Mouse (Mus musculus): ENCODE data around the gene Ttc7b.

Gene Ttc7b

DNA sequence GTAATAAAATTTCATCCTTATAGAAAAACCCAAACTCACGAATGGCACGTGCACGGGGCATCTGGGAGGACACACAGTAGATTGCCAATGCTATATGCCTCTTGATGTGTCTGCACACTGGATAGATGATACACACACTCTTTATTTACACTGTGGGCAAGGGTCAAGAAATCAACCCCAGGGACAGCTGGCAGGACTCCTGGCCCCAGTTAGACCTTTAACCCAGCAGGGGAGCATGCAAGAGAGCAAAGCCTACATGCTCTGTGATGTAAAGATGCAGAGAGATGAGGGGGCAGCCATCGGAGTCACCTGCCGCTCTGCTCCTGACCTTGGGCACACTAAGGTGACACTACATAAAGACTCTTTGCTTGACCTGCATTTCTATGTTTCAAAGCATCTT is 32.3 kb downstream of the Ttc7b start:
- no peak for DNase-seq (ENCODE audit: low spot score)

DNA sequence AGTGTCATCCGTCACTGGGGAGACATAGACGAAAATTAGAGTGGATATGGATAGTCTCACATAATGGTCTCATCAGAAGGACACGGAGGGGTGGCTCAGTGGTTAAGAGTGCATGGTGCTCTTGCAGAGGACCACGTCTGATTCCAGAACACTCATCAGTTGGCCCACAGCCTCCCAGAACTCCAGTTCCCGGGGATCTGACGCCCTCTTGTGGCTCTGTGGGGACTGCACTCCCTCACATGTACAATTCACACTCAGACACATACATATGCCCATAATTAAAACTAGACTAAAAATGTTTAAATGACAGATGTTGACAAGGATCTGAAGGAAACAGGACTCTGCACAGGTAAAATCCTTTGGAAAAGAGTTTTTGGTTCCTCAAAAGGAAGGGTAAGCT is 34.4 kb downstream of the Ttc7b start:
- DNase-seq (ENCODE audit: low spot score), result no peak

GRCm38 (mm10) chr12:100483054-100483453 is 37.6 kb downstream of the Ttc7b start:
- DNase-seq (ENCODE audit: low spot score), result no peak

- DNase-seq (ENCODE audit: low spot score), result no peak
These were observed 38.4 kb downstream of the Ttc7b start for GRCm38 (mm10) chr12:100482255-100482654.

- no peak for DNase-seq (ENCODE audit: low spot score)
These were observed 39.1 kb downstream of the Ttc7b start for GRCm38 (mm10) chr12:100481443-100482026.

DNA sequence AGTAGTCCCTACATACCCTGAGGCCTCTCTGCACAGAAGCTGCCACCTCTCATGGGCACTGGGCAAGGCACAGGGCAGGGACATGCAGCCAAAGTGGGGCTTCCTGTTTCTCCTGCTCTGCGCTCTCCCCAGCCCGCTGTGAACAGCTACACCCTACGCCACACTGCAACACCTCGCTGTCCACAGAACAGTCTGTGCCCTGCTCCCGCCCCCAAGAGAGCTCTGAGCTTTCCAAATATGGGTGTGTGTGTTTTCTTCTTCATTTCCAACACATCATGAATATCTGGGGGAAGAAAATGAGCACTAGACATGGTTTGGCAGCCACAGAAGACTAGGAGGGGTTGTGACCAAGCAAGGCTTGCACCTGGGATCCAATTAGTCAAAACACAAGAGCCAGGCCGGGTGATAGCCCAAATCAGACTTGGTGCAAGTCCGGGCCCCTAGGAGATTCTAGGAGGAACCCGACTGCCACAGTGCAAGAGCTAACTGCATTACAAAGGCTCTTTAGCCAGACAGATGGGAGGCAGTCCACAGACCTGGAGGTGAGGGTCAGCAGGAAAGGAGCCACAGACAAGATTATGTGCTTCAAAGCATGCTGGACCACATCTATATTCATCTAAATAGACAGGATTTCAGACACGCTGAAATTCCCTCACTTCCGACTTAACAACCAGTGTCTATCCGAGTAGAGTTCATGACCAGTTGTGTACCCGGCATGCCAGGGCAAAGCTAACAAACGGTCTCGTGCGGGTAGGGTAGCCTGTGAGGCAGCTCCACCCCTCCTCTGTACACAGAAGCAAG is 39.8 kb downstream of the Ttc7b start:
- no peak for DNase-seq (ENCODE audit: low spot score)

GRCm38 (mm10) chr12:100479892-100480621 is 40.6 kb downstream of the Ttc7b start:
- peak; percentile 78 for DNase-seq (ENCODE audit: low spot score)

DNA sequence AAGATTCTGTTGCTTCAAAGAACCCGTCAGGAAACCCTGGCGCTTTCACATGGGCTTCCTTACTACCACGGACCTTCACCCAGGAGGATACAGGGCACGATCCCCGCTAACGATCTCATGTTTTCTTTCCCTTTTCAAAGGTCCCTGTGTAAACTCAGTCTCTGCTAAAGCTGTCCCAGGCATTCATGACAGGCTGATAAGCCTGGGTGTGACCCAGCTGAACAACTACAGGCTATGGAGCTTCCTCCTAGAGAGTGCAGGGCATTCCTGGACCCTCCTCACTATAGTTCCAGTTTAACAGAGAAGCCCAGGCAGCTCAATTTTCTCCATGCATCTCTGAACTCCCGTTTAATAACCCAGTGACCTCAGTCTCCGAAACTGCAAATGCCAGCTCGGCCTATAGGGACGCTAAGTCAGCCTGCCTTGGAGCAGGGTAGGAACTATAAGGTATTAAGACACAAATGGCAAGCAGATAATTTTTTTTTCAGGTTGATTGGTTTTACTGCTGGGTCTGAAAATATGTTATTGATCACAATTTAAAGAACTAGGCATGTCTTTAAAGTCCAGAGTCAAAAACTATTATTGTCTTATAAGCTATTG is 41.3 kb downstream of the Ttc7b start:
- DNase-seq (ENCODE audit: low spot score), result peak; percentile 57

DNA sequence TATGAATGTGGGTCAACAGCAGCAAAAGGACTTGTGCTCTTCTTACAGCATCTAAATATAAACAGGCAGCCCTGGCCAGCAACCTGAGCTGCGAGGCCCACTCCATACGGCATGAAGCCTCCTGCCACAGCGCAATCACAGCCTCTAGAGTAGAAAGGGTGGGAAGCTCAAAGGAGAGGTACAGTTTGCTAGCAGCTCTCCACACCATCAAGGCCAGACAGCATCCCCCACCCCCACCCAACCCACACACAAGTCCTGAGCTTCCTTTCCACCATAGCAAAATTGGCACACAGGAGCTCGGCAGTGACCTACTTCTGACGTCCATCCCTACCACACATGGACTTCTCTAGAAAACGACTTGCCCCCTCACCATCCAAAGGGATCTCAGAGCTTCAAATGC is 42.0 kb downstream of the Ttc7b start:
- DNase-seq (ENCODE audit: low spot score), result no peak

DNA sequence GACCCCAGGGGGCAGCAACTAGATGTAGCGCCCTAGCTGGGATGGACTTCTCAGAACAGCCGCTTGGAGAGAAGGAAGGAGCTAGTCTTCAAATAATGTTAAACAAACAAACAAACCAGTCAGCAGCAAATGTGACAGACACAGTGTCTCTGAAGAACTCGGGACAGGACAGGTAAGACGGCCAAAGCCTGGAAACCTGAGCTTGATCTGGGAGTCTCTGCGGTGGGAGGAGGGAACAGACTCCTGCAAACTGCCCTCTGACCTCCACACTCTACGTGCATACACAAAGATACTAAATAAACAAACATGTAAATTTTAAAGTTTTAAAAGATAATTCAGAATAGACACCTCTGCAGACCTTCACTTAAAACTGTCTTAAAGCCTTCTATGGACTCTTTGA is 42.5 kb downstream of the Ttc7b start:
- peak; percentile 42 for DNase-seq (ENCODE audit: low spot score)

DNA sequence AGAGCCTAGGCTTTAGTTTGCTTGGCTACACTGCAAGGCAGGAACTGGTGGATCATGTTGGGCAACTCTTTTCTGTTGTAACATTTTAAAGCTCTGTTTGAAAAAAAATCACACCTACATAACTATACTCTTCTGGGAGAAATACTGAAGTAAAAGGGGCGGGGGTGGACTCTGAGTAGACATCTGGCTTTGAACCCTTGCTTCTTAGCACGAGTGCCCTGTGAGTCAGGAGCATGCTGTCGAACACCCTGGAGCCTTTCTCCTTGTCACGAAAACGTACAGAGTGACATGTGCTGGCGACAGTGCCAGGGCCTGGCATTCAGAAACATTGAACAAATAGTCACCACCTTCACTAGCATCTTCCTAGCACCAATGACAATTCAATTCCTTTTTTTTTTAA is 43.2 kb downstream of the Ttc7b start:
- no peak for DNase-seq (ENCODE audit: low spot score)

GRCm38 (mm10) chr12:100476351-100476750 is 44.3 kb downstream of the Ttc7b start:
- no peak for DNase-seq (ENCODE audit: low spot score)

DNA sequence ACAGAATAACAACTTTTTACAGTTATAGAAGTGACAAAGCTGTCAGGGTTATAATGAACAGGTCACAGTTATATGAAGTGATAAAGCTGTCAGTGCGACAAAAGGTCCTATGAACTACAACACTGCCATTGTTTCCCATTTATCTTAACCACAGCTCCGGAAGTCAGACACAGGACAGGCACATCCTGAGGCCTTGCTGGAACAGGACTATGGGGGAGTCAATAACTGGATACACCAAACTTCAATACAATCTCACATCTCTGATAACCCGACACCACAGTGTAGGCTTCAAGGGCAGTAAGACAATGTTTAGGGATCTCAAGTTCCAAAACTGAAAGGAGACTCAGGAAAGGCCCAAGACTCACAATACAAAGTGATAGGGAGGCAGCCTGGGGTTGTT is 45.1 kb downstream of the Ttc7b start:
- DNase-seq (ENCODE audit: low spot score), result no peak

GRCm38 (mm10) chr12:100474661-100475321 is 45.8 kb downstream of the Ttc7b start:
- DNase-seq (ENCODE audit: low spot score), result no peak

DNA sequence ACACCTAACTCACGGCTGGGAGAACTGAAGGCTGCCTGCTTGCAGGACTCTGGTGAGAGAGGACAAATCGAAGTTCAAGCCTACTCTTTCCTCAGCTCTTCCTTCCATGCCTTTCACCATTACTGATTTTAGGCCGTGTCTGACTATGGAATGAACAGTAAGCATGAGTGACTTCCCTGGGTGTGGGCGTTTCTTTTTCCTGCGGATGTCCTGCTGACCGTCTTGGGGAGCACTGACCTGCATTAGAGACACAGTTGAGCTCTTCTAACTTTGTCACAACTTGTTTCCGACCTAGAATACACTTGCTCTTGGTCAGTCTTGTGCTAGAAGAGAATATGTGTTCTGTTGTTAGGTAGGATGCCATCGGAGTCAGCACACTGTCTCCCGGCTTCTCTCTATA is 50.3 kb downstream of the Ttc7b start:
- no peak for DNase-seq (ENCODE audit: low spot score)

DNA sequence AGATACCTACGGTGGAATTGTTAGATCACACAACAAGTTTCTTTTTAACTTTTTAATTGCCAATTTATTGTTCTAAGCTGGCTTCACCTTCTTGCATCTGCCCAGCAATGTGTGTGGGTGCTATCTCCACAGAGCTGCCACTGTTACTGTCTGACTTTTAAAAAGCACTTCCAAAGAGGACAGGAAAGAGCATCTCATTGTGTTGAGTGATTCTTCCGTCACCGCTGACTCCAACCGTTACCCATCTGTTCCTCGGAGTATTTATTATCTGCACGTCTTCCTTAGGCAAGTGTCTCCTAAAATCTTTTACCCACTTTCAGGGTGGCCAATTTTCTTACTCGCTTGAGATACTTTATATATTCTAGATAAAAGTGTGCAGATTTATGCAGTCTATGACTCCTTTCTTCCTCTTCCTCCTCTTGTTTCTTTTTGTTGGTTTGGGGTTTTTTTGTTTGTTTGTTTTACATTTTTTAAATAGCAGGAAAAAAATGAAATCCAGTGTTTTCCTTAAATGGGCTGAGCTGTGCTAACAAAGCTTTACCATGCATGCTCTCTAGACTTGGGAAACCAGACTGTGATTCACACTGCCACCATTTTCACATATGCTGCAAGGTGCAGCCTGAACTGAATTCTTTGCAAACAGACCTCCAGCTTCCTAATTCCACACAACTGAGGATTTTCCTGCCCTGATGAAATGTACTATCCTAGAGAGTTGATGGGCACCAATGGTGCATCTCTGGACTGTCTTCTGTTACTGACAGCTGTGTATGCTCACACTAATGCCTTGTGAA is 50.9 kb downstream of the Ttc7b start:
- DNase-seq (ENCODE audit: low spot score), result no peak

GRCm38 (mm10) chr12:100465101-100465715 is 55.4 kb downstream of the Ttc7b start:
- DNase-seq (ENCODE audit: low spot score), result no peak

- DNase-seq (ENCODE audit: low spot score), result no peak
These were observed 62.9 kb downstream of the Ttc7b start for GRCm38 (mm10) chr12:100457701-100458100.

DNA sequence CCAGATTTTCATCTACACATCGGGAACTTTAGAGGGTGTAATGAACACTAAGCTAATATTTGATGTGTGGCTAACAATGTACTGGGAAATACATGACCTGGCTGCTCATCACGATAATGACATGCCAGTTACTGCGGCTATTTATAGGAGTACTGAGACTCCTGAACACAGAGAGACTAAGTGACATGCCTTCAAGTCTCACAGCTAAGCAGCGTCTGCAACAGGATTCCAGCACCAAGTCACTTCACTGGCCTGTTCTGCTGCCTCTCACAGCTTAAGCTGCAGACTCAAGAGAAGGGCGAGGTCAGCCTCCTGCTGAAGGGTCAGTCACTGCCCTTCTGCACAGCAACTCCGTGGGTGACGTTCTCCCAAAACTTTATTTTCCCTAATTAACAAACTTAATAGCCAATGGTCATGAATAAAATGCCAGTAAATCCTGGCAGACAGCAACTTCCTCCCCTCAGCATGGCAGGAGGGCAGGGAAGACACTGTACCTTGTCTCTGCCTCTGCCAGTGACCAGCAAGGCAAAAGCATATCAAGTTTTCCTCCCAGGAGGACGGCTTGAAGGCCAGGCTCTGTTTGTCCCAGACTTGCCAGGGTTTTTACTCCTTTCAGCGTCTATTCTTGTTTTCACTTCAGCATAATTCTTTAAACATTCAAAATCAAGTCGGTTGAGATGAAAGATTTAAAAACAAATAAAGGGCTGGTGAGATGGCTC is 64.2 kb downstream of the Ttc7b start:
- no peak for DNase-seq (ENCODE audit: low spot score)

DNA sequence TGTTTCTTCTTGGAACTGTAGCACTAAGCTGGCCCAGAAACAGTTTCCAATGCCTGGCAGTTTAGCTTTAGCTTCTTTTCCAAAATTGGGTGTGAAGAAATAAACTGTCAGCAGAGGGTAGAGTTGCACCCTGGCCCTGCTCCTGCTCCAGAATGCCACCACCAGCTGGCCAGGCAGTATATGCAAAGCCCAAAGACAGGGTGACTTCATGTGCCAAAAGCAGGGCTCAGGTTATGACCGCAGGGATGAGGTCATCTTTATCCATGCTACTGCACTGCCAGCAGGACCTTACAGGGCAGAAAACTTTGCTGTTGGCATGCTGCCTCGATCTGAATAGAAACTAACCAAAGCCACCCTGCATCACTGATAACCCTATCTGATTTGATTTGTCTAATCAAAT is 65.2 kb downstream of the Ttc7b start:
- no peak for DNase-seq (ENCODE audit: low spot score)

Measured in yolk sac, embryonic 10.5 days (tissue).